Mouse (Mus musculus): ENCODE results near the gene C130050O18Rik.

C130050O18Rik gene

GRCm38 (mm10) chr5:139397959-139398753, 6.9 kb upstream of the C130050O18Rik start:
- DNase-seq: peak; percentile 95

- no peak for DNase-seq
Measured at GRCm38 (mm10) chr5:139398786-139399185, 6.3 kb upstream of the C130050O18Rik start.

- peak; percentile 57 for DNase-seq
Measured at GRCm38 (mm10) chr5:139399991-139400390, 5.1 kb upstream of the C130050O18Rik start.

GRCm38 (mm10) chr5:139402106-139402505, 3.0 kb upstream of the C130050O18Rik start:
- DNase-seq: no peak

- DNase-seq: no peak
Measured at GRCm38 (mm10) chr5:139403692-139404260, 1.3 kb upstream of the C130050O18Rik start.

GRCm38 (mm10) chr5:139405478-139405877, 398 bp downstream of the C130050O18Rik start:
- no peak for DNase-seq

GRCm38 (mm10) chr5:139405953-139406352, 873 bp downstream of the C130050O18Rik start:
- DNase-seq: no peak

GRCm38 (mm10) chr5:139407121-139407885, 2.2 kb downstream of the C130050O18Rik start:
- DNase-seq: no peak

- DNase-seq: no peak
Measured at GRCm38 (mm10) chr5:139408511-139408910, 3.4 kb downstream of the C130050O18Rik start.

GRCm38 (mm10) chr5:139409412-139409811, 4.3 kb downstream of the C130050O18Rik start:
- no peak for DNase-seq

GRCm38 (mm10) chr5:139410056-139410455, 5.0 kb downstream of the C130050O18Rik start:
- DNase-seq: no peak

- DNase-seq: peak; percentile 73
Measured at GRCm38 (mm10) chr5:139411117-139411516, 6.0 kb downstream of the C130050O18Rik start.

GRCm38 (mm10) chr5:139411665-139412314, 6.7 kb downstream of the C130050O18Rik start:
- no peak for DNase-seq

GRCm38 (mm10) chr5:139413545-139413944, 8.5 kb downstream of the C130050O18Rik start:
- no peak for DNase-seq

GRCm38 (mm10) chr5:139415001-139415400, 9.9 kb downstream of the C130050O18Rik start:
- no peak for DNase-seq

GRCm38 (mm10) chr5:139416942-139417341, 11.9 kb downstream of the C130050O18Rik start:
- no peak for DNase-seq

GRCm38 (mm10) chr5:139417480-139417879, 12.4 kb downstream of the C130050O18Rik start:
- no peak for DNase-seq

GRCm38 (mm10) chr5:139418110-139418509, 13.0 kb downstream of the C130050O18Rik start:
- DNase-seq: no peak

GRCm38 (mm10) chr5:139418633-139419032, 13.6 kb downstream of the C130050O18Rik start:
- DNase-seq: no peak

GRCm38 (mm10) chr5:139423026-139423865, 18.2 kb downstream of the C130050O18Rik start, which contains the start of gene Gper1:
Gper1 (plus strand) TSS chr5:139423151.
- DNase-seq: peak; percentile 75

GRCm38 (mm10) chr5:139425198-139425597, 20.1 kb downstream of the C130050O18Rik start:
- no peak for DNase-seq

GRCm38 (mm10) chr5:139427001-139427400, 21.9 kb downstream of the C130050O18Rik start:
- no peak for DNase-seq
